Mouse (Mus musculus) myocyte (in vitro differentiated cells): ENCODE data around the gene Pnrc2. TPM values are rescaled to one million over a fixed set of nuclear protein-coding genes. Genes with fewer than 3 reads are reported as not detected.

Source experiments
- H3K27me3 ChIP-seq: one replicate; pipeline ENCODE4 v1.6.1; 2011; ENCODE audit not compliant: control insufficient read depth, insufficient read depth, insufficient read length
- H3K36me3 ChIP-seq: one replicate; pipeline ENCODE4 v1.6.1; 2011; ENCODE audit not compliant: control insufficient read depth, insufficient read depth
- H3K4me2 ChIP-seq: one replicate; pipeline ENCODE4 v1.6.1; 2011; ENCODE audit warnings: low read depth, control low read depth
- H3K4me3 ChIP-seq: one replicate; pipeline ENCODE4 v1.5.1; 2011; ENCODE audit warnings: mild to moderate bottlenecking, control low read depth, moderate library complexity
- H3K79me2 ChIP-seq: one replicate; pipeline ENCODE4 v1.6.1; 2011; ENCODE audit not compliant: control insufficient read depth, insufficient read depth
- H3ac ChIP-seq: one replicate; pipeline ENCODE4 v1.6.1; 2011; ENCODE audit not compliant: control insufficient read depth, insufficient read length
- CEBPB ChIP-seq: IDR thresholded peaks from 2 replicates; pipeline ENCODE4 v1.6.1; 2011; ENCODE audit warnings: mild to moderate bottlenecking, moderate library complexity; ENCODE audit not compliant: poor library complexity, insufficient read depth, severe bottlenecking
- E2F4 ChIP-seq: IDR thresholded peaks from one replicate; pipeline ENCODE4 v1.6.1; 2011; ENCODE audit warnings: mild to moderate bottlenecking, control low read depth, moderate library complexity; ENCODE audit not compliant: insufficient read depth
- MAX ChIP-seq: IDR thresholded peaks from one replicate; pipeline ENCODE4 v1.6.1; 2011; ENCODE audit warnings: low read depth, mild to moderate bottlenecking, control low read depth
- MYOD1 ChIP-seq, 3 experiments: IDR thresholded peaks; one replicate each; pipeline ENCODE4 v1.6.1; 2011; ENCODE audit warnings: control low read depth in 2 of 3, low read depth in 2 of 3, mild to moderate bottlenecking in 2 of 3, moderate library complexity in 1 of 3; ENCODE audit not compliant: insufficient read length in 2 of 3, control insufficient read depth in 1 of 3
- MYOG ChIP-seq, 3 experiments: IDR thresholded peaks; one replicate each; pipeline ENCODE4 v1.6.1; 2011; ENCODE audit warnings: control low read depth in 2 of 3, low read depth in 2 of 3, mild to moderate bottlenecking in 2 of 3; ENCODE audit not compliant: insufficient read length in 2 of 3, control insufficient read depth in 1 of 3, insufficient read depth in 1 of 3
- POLR2A ChIP-seq: IDR thresholded peaks from one replicate; pipeline ENCODE4 v1.6.1; 2011; ENCODE audit warnings: low read depth, mild to moderate bottlenecking, control low read depth, moderate library complexity; ENCODE audit not compliant: insufficient read length
- POLR2AphosphoS2 ChIP-seq: IDR thresholded peaks from one replicate; pipeline ENCODE4 v1.6.1; 2011; ENCODE audit warnings: low read depth, control low read depth; ENCODE audit not compliant: insufficient read length
- REST ChIP-seq: IDR thresholded peaks from one replicate; pipeline ENCODE4 v1.6.1; 2011; ENCODE audit warnings: mild to moderate bottlenecking, control low read depth, moderate library complexity; ENCODE audit not compliant: insufficient read depth, insufficient read length
- SRF ChIP-seq: IDR thresholded peaks from one replicate; pipeline ENCODE4 v1.6.1; 2011; ENCODE audit warnings: low read depth; ENCODE audit not compliant: control insufficient read depth, insufficient read length
- TCF12 ChIP-seq: IDR thresholded peaks from one replicate; pipeline ENCODE4 v1.6.1; 2011; ENCODE audit warnings: mild to moderate bottlenecking, control low read depth; ENCODE audit not compliant: poor library complexity, insufficient read depth, severe bottlenecking
- TCF3 ChIP-seq: IDR thresholded peaks from one replicate; pipeline ENCODE4 v1.6.1; 2011; ENCODE audit warnings: low read depth, control low read depth; ENCODE audit not compliant: insufficient read length
- USF1 ChIP-seq: IDR thresholded peaks from one replicate; pipeline ENCODE4 v1.6.1; 2011; ENCODE audit warnings: low read depth, mild to moderate bottlenecking, control low read depth, moderate library complexity
- polyA plus RNA-seq: library from polyadenylated mRNA; unstranded; fragments of >200 nt; fragmentation: generic; extraction: Trizol; gene quantifications from one replicate; pipeline ENCODE4 v1.2.1, GENCODE M21; 2012; ENCODE audit warnings: missing spikeins

Pnrc2 gene
- polyA plus RNA-seq, 1 experiment, result 45.2 TPM

- Histone ChIP-seq H3K79me2 (no peaks in the 10 kb centered on the region), H3K36me3 (no peaks in the 10 kb centered on the region), H3ac (no peak within 1 kb of the TSS), H3K4me2 (no peak within 1 kb of the TSS), H3K4me3 (no peak within 1 kb of the TSS), H3K27me3 (peaks cover 16% of the 10 kb centered on the region)
- TF ChIP-seq TCF12, result no peak
- TF ChIP-seq MYOD1 (IDR thresholded peaks at IDR 0.05; ENCODE audit: control insufficient read depth in 1 of 3, insufficient read length in 2 of 3, low read depth in 2 of 3), result no peak
- TF ChIP-seq E2F4, result no peak
- no peak for TF ChIP-seq USF1
- no peak for TF ChIP-seq TCF3
- TF ChIP-seq POLR2AphosphoS2, result no peak
- TF ChIP-seq POLR2A, result no peak
- no peak for TF ChIP-seq CEBPB
- TF ChIP-seq REST, result no peak
- TF ChIP-seq MYOG (IDR thresholded peaks at IDR 0.05; ENCODE audit: control insufficient read depth in 1 of 3, insufficient read depth in 1 of 3, insufficient read length in 2 of 3, low read depth in 2 of 3), result no peak
- no peak for TF ChIP-seq SRF
- no peak for TF ChIP-seq MAX
Measured at GRCm38 (mm10) chr4:135895071-135895571, 21.5 kb upstream of the Pnrc2 start, which contains the start of gene Cnr2. TSS of gene Cnr2 (plus strand) at chr4:135895394.

- no peaks in the 10 kb centered on the region for H3K36me3 ChIP-seq
- no peak for TF ChIP-seq POLR2AphosphoS2
- TF ChIP-seq TCF12, result no peak
- TF ChIP-seq E2F4, result no peak
- no peak for TF ChIP-seq CEBPB
- TF ChIP-seq TCF3, result no peak
- TF ChIP-seq MYOG (IDR thresholded peaks at IDR 0.05; ENCODE audit: control insufficient read depth in 1 of 3, insufficient read depth in 1 of 3, insufficient read length in 2 of 3, low read depth in 2 of 3), result no peak
- no peak for TF ChIP-seq MYOD1 (IDR thresholded peaks at IDR 0.05; ENCODE audit: control insufficient read depth in 1 of 3, insufficient read length in 2 of 3, low read depth in 2 of 3)
- no peak for TF ChIP-seq USF1
- TF ChIP-seq POLR2A, result no peak
- no peak for TF ChIP-seq SRF
- TF ChIP-seq MAX, result no peak
- TF ChIP-seq REST, result no peak
- H3K4me3 ChIP-seq, result no peak overlapping the region
- no peaks in the 10 kb centered on the region for H3K79me2 ChIP-seq
- H3K27me3 ChIP-seq, result peaks cover 16% of the 10 kb centered on the region
- no peak overlapping the region for H3ac ChIP-seq
- H3K4me2 ChIP-seq, result no peak overlapping the region
Measured at GRCm38 (mm10) chr4:135892884-135893283, 19.2 kb upstream of the Pnrc2 start.

DNA sequence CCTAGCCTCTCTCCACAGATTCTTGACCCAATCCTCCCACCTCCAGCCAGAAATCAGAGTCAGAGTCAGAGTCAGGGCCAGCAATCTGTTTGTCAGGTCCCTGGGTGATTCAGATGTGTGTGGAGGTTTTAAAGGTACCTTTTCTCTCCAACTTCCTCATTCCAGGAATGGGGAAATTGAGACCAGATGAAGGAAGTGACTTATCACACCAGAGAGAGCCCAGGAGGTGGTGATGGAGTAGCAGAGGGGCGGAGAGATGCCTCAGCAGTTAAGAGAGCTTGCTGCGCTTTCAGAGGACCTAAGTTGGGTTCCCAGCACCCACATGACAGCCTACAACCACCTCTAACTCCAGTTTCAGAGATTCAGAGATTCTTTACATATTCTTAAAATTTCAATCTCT, 17.9 kb upstream of the Pnrc2 start:
- no peak overlapping the region for H3ac ChIP-seq
- H3K36me3 ChIP-seq, result no peaks in the 10 kb centered on the region
- no peak overlapping the region for H3K4me3 ChIP-seq
- no peaks in the 10 kb centered on the region for H3K79me2 ChIP-seq
- TF ChIP-seq USF1 (no peak), SRF (no peak), TCF12 (no peak), POLR2A (no peak), MYOD1 (IDR thresholded peaks at IDR 0.05; ENCODE audit: control insufficient read depth in 1 of 3, insufficient read length in 2 of 3, low read depth in 2 of 3) (no peak), MYOG (IDR thresholded peaks at IDR 0.05; ENCODE audit: control insufficient read depth in 1 of 3, insufficient read depth in 1 of 3, insufficient read length in 2 of 3, low read depth in 2 of 3) (no peak), POLR2AphosphoS2 (no peak), MAX (no peak)
- H3K4me2 ChIP-seq, result no peak overlapping the region
- peaks cover 16% of the 10 kb centered on the region for H3K27me3 ChIP-seq

- TF ChIP-seq SRF (no peak), CEBPB (no peak), REST (no peak), MYOG (IDR thresholded peaks at IDR 0.05; ENCODE audit: control insufficient read depth in 1 of 3, insufficient read depth in 1 of 3, insufficient read length in 2 of 3, low read depth in 2 of 3) (no peak), MYOD1 (IDR thresholded peaks at IDR 0.05; ENCODE audit: control insufficient read depth in 1 of 3, insufficient read length in 2 of 3, low read depth in 2 of 3) (no peak)
- H3K79me2 ChIP-seq, result no peaks in the 10 kb centered on the region
- no peaks in the 10 kb centered on the region for H3K36me3 ChIP-seq
- H3K4me2 ChIP-seq, result no peak overlapping the region
- H3K27me3 ChIP-seq, result peaks cover 9% of the 10 kb centered on the region
- no peak overlapping the region for H3ac ChIP-seq
- no peak overlapping the region for H3K4me3 ChIP-seq
Measured at GRCm38 (mm10) chr4:135889884-135890283, 16.2 kb upstream of the Pnrc2 start.

- Histone ChIP-seq H3K36me3 (no peaks in the 10 kb centered on the region), H3K79me2 (no peaks in the 10 kb centered on the region), H3ac (no peak overlapping the region), H3K4me3 (no peak overlapping the region), H3K4me2 (no peak overlapping the region), H3K27me3 (peaks cover 4% of the 10 kb centered on the region)
- no peak for TF ChIP-seq MAX
- TF ChIP-seq MYOG (IDR thresholded peaks at IDR 0.05; ENCODE audit: control insufficient read depth in 1 of 3, insufficient read depth in 1 of 3, insufficient read length in 2 of 3, low read depth in 2 of 3), result no peak
- TF ChIP-seq POLR2AphosphoS2, result no peak
- TF ChIP-seq REST, result no peak
- TF ChIP-seq POLR2A, result no peak
Measured at GRCm38 (mm10) chr4:135889146-135889883, 15.7 kb upstream of the Pnrc2 start.
